Mouse (Mus musculus): ENCODE measurements around the gene Smpx. TPM values are rescaled to one million over a fixed set of nuclear protein-coding genes. Genes with fewer than 3 reads are reported as not detected.

Gene Smpx
- not detected for polyA plus RNA-seq (2017; shearing (Covaris generic))

- ATAC-seq: no peak
Measured at GRCm38 (mm10) chrX:157698862-157699261, at the start of gene Smpx. TSS of gene Smpx (plus strand) at chrX:157698910.

GRCm38 (mm10) chrX:157655047-157655446, 43.7 kb upstream of the Smpx start:
- no peak for ATAC-seq

GRCm38 (mm10) chrX:157657356-157657755, 41.4 kb upstream of the Smpx start:
- ATAC-seq: no peak

- ATAC-seq: no peak
Measured at GRCm38 (mm10) chrX:157671820-157672219, 26.9 kb upstream of the Smpx start.

- ATAC-seq: no peak
Measured at GRCm38 (mm10) chrX:157674667-157675350, 23.9 kb upstream of the Smpx start.

- no peak for ATAC-seq
Measured at GRCm38 (mm10) chrX:157691186-157691585, 7.5 kb upstream of the Smpx start.

- no peak for ATAC-seq
Measured at GRCm38 (mm10) chrX:157697591-157698135, 1.0 kb upstream of the Smpx start.

- no peak for ATAC-seq
Measured at GRCm38 (mm10) chrX:157707236-157707635, 8.5 kb downstream of the Smpx start.

GRCm38 (mm10) chrX:157708616-157709280, 10.0 kb downstream of the Smpx start:
- no peak for ATAC-seq

GRCm38 (mm10) chrX:157719907-157720306, 21.2 kb downstream of the Smpx start:
- ATAC-seq: no peak

GRCm38 (mm10) chrX:157730622-157731341, 32.1 kb downstream of the Smpx start:
- ATAC-seq: no peak

GRCm38 (mm10) chrX:157731658-157732314, 33.1 kb downstream of the Smpx start:
- no peak for ATAC-seq

GRCm38 (mm10) chrX:157732346-157732745, 33.6 kb downstream of the Smpx start:
- ATAC-seq: no peak

GRCm38 (mm10) chrX:157733836-157734235, 35.1 kb downstream of the Smpx start:
- ATAC-seq: no peak

GRCm38 (mm10) chrX:157734341-157734740, 35.6 kb downstream of the Smpx start:
- ATAC-seq: no peak

GRCm38 (mm10) chrX:157747815-157748544, 49.3 kb downstream of the Smpx start:
- ATAC-seq: no peak

GRCm38 (mm10) chrX:157754559-157754958, 55.8 kb downstream of the Smpx start:
- no peak for ATAC-seq

GRCm38 (mm10) chrX:157762542-157762941, 63.8 kb downstream of the Smpx start:
- no peak for ATAC-seq

- ATAC-seq: no peak
Measured at GRCm38 (mm10) chrX:157801669-157802068, 103.0 kb downstream of the Smpx start.

All from inflammation-experienced regulatory T-cells, adult 6 months (primary cell).